Mouse (Mus musculus): ENCODE results near the gene Mpp1.

- TF ChIP-seq CTCF (IDR thresholded peaks at IDR 0.05; ENCODE audit: insufficient read depth, low read length) (no peak), POLR2A (IDR thresholded peaks at IDR 0.05; ENCODE audit: borderline replicate concordance, extremely low read depth, low read depth, low read length) (no peak)
These were observed 28.5 kb downstream of the Mpp1 start for GRCm38 (mm10) chrX:75102293-75102692.

Measured in lung, adult 2 months (tissue).